Mouse (Mus musculus) liver, adult 2 months (tissue): ENCODE measurements around the gene Actr5. TPM values are rescaled to one million over a fixed set of nuclear protein-coding genes. Genes with fewer than 3 reads are reported as not detected.

Source experiments
- DNase-seq: peaks from one replicate; pipeline ENCODE4 v3.0.0-alpha.2; 2011; ENCODE audit warnings: low read depth, low spot score; ENCODE audit errors: extremely low read depth
- H3K27ac ChIP-seq: fragments of 200-500 bp; replicated peaks from 2 replicates; pipeline ENCODE4 v1.5.1; 2012; ENCODE audit warnings: low read depth, mild to moderate bottlenecking, control low read depth, inconsistent platforms, low read length; ENCODE audit not compliant: insufficient read depth
- H3K27me3 ChIP-seq: fragments of 200-500 bp; 2 replicates; pipeline ENCODE4 v1.6.1; 2012; ENCODE audit warnings: mild to moderate bottlenecking, moderate library complexity, low read length, inconsistent platforms; ENCODE audit not compliant: control insufficient read depth, insufficient read depth
- H3K36me3 ChIP-seq: fragments of 200-500 bp; 2 replicates; pipeline ENCODE4 v1.6.1; 2012; ENCODE audit warnings: low read length, inconsistent platforms; ENCODE audit not compliant: control insufficient read depth, insufficient read depth
- H3K4me1 ChIP-seq: fragments of 200-500 bp; 2 replicates; pipeline ENCODE4 v1.6.1; 2011; ENCODE audit warnings: low read length; ENCODE audit not compliant: control insufficient read depth, insufficient read depth
- H3K4me3 ChIP-seq: fragments of 200-500 bp; 2 replicates; pipeline ENCODE4 v1.5.1; 2011; ENCODE audit warnings: low read depth, mild to moderate bottlenecking, control low read depth, low read length, moderate library complexity; ENCODE audit not compliant: insufficient read depth
- H3K79me2 ChIP-seq: fragments of 200-500 bp; 2 replicates; pipeline ENCODE4 v1.6.1; 2012; ENCODE audit warnings: inconsistent platforms, mild to moderate bottlenecking, low read length, moderate library complexity; ENCODE audit not compliant: control insufficient read depth, insufficient read depth
- H3K9ac ChIP-seq: fragments of 200-500 bp; 2 replicates; pipeline ENCODE4 v1.6.1; 2012; ENCODE audit warnings: low read depth, mild to moderate bottlenecking, control low read depth, inconsistent platforms, low read length
- CTCF ChIP-seq: fragments of 200-500 bp; IDR thresholded peaks from 2 replicates; pipeline ENCODE4 v1.5.1; 2011; ENCODE audit warnings: low read depth, low read length, control low read depth
- POLR2A ChIP-seq: fragments of 200-500 bp; IDR thresholded peaks from 2 replicates; pipeline ENCODE4 v1.6.1; 2011; ENCODE audit warnings: low read length, control low read depth; ENCODE audit not compliant: insufficient read depth; ENCODE audit errors: extremely low read depth
- WGBS: fragments of 180-500 bp; shearing (Covaris S2); methylation state at CpG from one replicate; pipeline ENCODE4 v1.1.7; 2018; 5-methylcytosine and 5-hydroxymethylcytosine counted together
- polyA plus RNA-seq: library from polyadenylated mRNA; depleted of rRNA; stranded (reverse); fragments of >200 nt; gene quantifications from 2 replicates; pipeline ENCODE4 v1.2.3, GENCODE M21; 2012
- total RNA-seq: library from RNA; depleted of rRNA; stranded (reverse); fragments of >200 nt; gene quantifications from 2 replicates; pipeline ENCODE4 v1.2.3, GENCODE M21; 2014

Gene Actr5
- total and polyA plus RNA-seq, 2 experiments = 4.6 to 6.3 TPM

DNA sequence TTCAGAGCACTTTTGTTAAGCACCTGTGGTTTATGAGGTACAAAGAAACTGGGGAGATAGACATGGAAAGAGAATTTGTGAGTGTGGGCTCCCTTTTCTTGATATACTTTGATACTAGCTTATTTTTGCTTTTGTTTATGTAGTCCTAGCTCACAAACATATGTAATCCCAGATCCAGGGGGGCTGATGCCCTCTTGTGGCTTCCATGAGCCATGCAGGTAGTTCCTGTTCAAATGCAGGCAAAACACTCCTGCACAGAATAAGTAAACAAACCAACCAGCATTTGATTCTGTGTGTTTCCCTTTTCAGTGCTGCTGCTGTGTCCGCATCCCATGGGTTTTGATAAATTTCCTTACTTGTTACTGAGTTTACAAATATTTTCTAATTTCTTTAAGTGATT is 4.7 kb downstream of the Actr5 start:
- H3K79me2 ChIP-seq = no peaks in the 10 kb centered on the region
- H3K27me3 ChIP-seq = no peaks in the 10 kb centered on the region
- DNase-seq = peak; percentile 37
- H3K4me3 ChIP-seq = no peak overlapping the region
- peaks cover 36% of the 10 kb centered on the region; the same call in 1 of the 2 replicates for H3K36me3 ChIP-seq
- H3K4me1 ChIP-seq = peaks cover 2% of the 10 kb centered on the region; the same call in 1 of the 2 replicates
- no peak overlapping the region for H3K27ac ChIP-seq
- H3K9ac ChIP-seq = no peak overlapping the region
- no peak for TF ChIP-seq POLR2A
- peak; percentile 63; the same call in 1 of the 2 replicates for TF ChIP-seq CTCF
- 43% methylated on average over 1 of the region's 1 CpGs for WGBS

DNA sequence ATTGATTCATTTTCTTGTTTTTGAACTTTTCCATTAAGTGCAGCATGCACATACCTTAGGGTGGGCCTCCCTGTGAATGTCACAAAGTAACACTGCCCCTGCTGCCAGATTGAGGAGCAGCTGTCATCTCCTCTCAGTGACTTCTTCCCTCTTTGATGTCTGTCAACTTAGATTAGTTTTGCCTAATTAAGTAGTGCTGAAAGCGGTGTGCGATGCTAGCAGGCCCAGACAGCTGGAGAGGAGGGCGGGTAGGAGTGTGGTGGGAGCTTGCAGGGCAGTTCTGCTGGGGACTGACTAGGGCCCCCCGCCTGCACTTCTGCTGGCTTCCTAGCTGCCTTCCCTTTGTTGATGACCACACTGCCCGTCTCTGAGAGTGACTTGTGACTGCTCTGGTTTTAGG is 7.2 kb downstream of the Actr5 start:
- Histone ChIP-seq H3K4me3 (no peak overlapping the region), H3K4me1 (no peaks in the 10 kb centered on the region), H3K27ac (no peak overlapping the region), H3K36me3 (peaks cover 56% of the 10 kb centered on the region; the same call in 1 of the 2 replicates), H3K27me3 (no peaks in the 10 kb centered on the region), H3K79me2 (no peaks in the 10 kb centered on the region), H3K9ac (no peak overlapping the region)
- TF ChIP-seq CTCF (no peak), POLR2A (no peak)
- DNase-seq = no peak
- 96% methylated on average over 5 of the region's 5 CpGs for WGBS

DNA sequence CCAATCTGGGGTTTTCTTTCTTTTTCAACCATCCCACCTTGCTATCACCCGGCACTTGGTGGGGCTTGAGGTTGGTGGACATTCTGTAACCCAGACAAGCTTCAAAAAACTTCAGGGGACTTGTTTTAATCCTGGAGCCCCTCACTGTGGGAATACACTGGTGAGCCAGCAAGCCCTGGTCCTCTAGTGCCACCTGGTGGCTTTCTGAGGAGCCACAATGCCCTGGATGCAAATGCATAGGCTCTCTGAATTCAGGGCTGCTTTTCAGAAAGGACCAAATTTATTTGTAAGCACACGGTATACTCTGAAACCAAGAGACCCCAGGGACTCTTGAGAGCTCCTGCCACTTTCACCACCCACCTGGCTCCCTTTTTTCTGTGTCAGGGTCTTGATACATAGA is 17.2 kb downstream of the Actr5 start:
- WGBS = 12% methylated on average over 2 of the region's 2 CpGs
- Histone ChIP-seq H3K79me2 (no peaks in the 10 kb centered on the region), H3K27me3 (no peaks in the 10 kb centered on the region), H3K36me3 (peaks cover 8% of the 10 kb centered on the region; the same call in 1 of the 2 replicates), H3K4me3 (no peak overlapping the region), H3K4me1 (no peaks in the 10 kb centered on the region), H3K9ac (no peak overlapping the region), H3K27ac (no peak overlapping the region)
- TF ChIP-seq POLR2A = no peak
- TF ChIP-seq CTCF = peak; percentile 91
- peak; percentile 6 for DNase-seq

DNA sequence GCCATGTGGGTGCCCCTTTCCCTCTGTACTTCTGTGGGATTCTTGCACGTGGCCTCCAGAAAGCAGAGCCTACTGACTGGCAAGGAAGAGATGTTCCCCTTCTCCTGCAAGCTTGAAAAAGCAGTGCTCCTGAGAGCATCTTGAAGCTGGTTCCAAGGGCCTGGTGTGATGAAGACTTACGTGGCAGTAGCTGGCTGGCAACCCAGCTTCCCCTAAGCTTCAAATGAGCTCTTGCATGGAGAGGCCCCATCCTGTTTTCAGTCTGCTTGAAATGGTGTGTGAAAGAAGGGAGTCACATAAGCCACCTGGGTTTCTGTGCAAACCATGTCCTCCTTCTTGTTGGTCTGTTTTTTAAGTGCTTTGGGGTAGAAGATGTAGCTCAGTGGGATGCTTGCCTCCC is 17.9 kb downstream of the Actr5 start:
- Histone ChIP-seq H3K4me1 (no peaks in the 10 kb centered on the region), H3K36me3 (peaks cover 4% of the 10 kb centered on the region; the same call in 1 of the 2 replicates)

DNA sequence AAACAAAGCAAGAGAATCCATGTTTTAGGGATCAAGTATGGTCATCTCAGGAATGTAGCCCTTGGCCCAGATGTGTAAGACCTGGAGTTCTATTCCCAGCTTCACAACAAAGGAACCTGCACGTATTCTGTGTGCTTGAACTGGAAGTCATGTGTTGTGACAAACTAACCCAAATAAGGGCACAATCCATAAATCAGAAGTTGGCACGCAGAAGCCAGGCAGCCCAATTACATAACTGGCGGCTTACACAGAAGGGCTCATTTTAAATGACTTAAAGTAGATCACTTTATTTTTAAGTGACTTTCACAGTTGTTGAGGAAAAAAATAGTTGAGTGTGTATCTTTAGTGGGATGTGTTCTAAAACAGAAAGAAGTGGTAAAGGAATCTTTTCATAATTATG is 19.1 kb downstream of the Actr5 start:
- Histone ChIP-seq H3K9ac (no peak overlapping the region), H3K4me1 (no peaks in the 10 kb centered on the region), H3K27ac (no peak overlapping the region), H3K36me3 (no peaks in the 10 kb centered on the region), H3K4me3 (no peak overlapping the region), H3K27me3 (no peaks in the 10 kb centered on the region), H3K79me2 (no peaks in the 10 kb centered on the region)
- 82% methylated on average over 3 of the region's 3 CpGs for WGBS
- TF ChIP-seq CTCF (no peak), POLR2A (no peak)
- DNase-seq = no peak

More for the DNA sequence above, 17.9 kb downstream of the Actr5 start:
- Histone ChIP-seq H3K27me3 (no peaks in the 10 kb centered on the region), H3K79me2 (no peaks in the 10 kb centered on the region), H3K9ac (no peak overlapping the region), H3K4me3 (no peak overlapping the region), H3K27ac (no peak overlapping the region)
- no peak for DNase-seq
- WGBS = 95% methylated on average over 2 of the region's 2 CpGs
- TF ChIP-seq CTCF (no peak), POLR2A (no peak)

DNA sequence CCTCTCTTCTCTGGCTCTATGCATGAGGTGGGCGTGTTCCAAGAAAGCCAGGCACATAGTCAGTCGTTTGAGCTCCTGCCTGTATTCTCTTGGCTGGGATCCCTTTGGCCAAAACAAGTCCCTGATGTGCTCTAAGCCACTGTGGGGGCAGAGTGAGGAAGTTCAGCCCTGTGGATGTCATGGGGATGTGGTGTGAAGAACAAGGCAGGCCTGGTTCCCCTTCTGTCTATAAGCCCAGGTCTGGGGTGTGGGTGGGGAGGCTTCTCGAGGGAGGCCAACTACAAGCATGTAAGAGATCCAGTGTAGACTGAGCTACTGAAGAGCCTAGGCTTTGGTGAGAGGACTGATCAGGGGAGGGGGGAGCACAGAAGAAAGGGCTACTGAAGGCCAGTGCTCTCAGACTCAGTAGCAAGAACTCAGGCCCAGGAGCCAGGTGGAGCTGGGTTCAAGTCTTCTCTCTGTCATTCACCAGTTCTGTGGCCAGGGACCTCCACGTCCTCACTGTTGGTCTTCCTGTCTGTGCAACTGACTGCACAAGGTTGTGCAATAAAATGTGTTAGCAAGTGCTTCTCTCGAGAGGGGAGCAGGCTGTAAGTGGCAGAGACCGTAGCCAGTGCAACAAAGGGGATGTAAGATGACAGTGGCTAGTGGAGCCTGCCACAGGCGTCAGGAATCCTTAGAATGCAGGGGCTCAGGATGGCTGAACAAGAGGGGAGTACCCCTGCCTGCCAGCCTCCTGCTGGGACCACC is 26.6 kb downstream of the Actr5 start:
- no peak overlapping the region for H3K27ac ChIP-seq
- no peak overlapping the region for H3K9ac ChIP-seq
- no peaks in the 10 kb centered on the region for H3K36me3 ChIP-seq
- no peak overlapping the region for H3K4me3 ChIP-seq
- no peak for DNase-seq
- no peaks in the 10 kb centered on the region for H3K27me3 ChIP-seq
- 69% methylated on average over 7 of the region's 7 CpGs for WGBS
- TF ChIP-seq CTCF (no peak), POLR2A (no peak)
- H3K4me1 ChIP-seq = no peaks in the 10 kb centered on the region
- no peaks in the 10 kb centered on the region for H3K79me2 ChIP-seq
